Mouse (Mus musculus): ENCODE results near the gene Efnb2. TPM values are rescaled to one million over a fixed set of nuclear protein-coding genes. Genes with fewer than 3 reads are reported as not detected.

Gene Efnb2
- polyA plus RNA-seq, 1 experiment from 2014 or later, result 27.4 TPM

DNA sequence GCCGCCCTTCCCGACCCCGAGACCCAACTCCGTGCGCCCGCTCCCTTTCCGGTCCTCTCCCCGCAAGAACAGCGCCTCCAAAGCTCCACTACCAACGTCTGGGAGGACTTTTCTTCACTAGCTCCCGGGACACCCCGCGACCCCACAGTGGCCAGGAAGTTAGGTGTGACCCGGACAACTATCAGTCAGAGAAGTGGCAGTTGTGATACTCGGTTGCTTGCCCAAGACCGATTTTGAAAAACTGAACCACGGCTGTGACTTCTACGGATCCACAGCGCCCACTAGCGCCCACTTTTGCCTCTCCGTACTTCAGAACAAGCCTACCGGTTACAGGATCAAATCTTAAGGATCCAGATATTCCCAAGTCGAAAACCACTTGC is 707 bp upstream of the Efnb2 start:
- Histone ChIP-seq H3K4me2 (ENCODE audit: low read length) (peak overlapping the region; percentile 93), H3K36me3 (ENCODE audit: insufficient read depth, low read length) (peaks cover 7% of the 10 kb centered on the region), H3K27me3 (ENCODE audit: insufficient read depth, low read length) (no peaks in the 10 kb centered on the region), H3K4me3 (replicated peaks; ENCODE audit: low read depth, low read length) (peak overlapping the region; percentile 88), H3K9ac (ENCODE audit: low read depth, low read length) (peak overlapping the region; percentile 60), H3K4me1 (replicated peaks; ENCODE audit: insufficient read depth, low read length) (no peaks in the 10 kb centered on the region; the same call in 1 of the 2 replicates), H3K27ac (peak overlapping the region; percentile 85), H3K9me3 (replicated peaks; ENCODE audit: low read length) (no peaks in the 10 kb centered on the region)
- under 1% methylated on average over 23 of the region's 23 CpGs for WGBS
- TF ChIP-seq CTCF (IDR thresholded peaks at IDR 0.05; ENCODE audit: low read depth), result peak; percentile 90
- DNase-seq (ENCODE audit: low spot score) (peak; percentile 96), ATAC-seq (replicated peaks; ENCODE audit: low FRiP score, low read depth) (peak; percentile 2; the same call in 1 of the 2 replicates)

DNA sequence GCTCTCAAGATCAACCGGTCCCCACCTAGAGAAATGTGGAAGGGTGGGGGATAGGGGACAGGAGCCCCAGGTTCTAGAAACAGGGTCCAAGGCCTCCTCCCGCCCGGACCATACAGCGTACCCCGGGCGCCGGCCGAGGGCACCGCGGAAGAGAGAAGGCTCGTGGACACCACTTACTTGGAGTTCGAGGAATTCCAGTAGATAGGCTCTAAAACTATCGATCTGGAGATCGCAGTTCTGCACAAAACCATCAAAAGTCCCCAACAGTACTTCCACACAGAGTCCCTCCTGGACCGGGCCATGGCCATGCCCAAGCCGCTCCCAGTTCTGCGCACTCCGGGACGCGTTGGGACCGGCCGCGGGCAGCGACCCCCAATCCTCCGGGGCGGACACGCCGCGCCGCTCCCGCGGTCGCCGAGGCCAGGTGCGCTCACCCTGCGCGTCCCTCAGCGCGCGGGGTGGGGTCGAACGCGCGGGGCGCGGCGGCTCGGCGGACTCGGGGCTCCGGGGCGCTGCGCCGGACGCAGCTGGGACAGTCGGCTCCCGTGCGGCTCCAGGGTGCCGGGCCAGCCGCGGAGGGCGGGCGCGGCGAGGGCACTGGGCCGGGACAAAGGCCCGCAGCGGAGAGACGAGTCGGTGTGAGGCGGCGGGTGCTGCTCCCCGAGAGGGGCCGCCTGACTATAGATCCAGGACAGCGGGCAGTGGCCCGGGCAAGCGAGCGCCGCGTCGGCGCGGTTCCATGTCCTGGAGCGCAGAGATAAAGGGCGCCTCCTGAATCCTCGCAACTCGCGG is 539 bp downstream of the Efnb2 start:
- Histone ChIP-seq H3K9me3 (replicated peaks; ENCODE audit: low read length) (no peaks in the 10 kb centered on the region), H3K4me1 (replicated peaks; ENCODE audit: insufficient read depth, low read length) (no peaks in the 10 kb centered on the region; the same call in 1 of the 2 replicates), H3K27me3 (ENCODE audit: insufficient read depth, low read length) (no peaks in the 10 kb centered on the region), H3K36me3 (ENCODE audit: insufficient read depth, low read length) (no peaks in the 10 kb centered on the region), H3K4me2 (ENCODE audit: low read length) (peak overlapping the region; percentile 93), H3K9ac (ENCODE audit: low read depth, low read length) (peak overlapping the region; percentile 81), H3K27ac (peak overlapping the region; percentile 77), H3K4me3 (replicated peaks; ENCODE audit: low read depth, low read length) (peak overlapping the region; percentile 88)
- peak; percentile 47 for ATAC-seq (replicated peaks; ENCODE audit: low FRiP score, low read depth)
- no peak for DNase-seq (ENCODE audit: low spot score)
- TF ChIP-seq CTCF (IDR thresholded peaks at IDR 0.05; ENCODE audit: low read depth), result no peak
- under 1% methylated on average over 87 of the region's 88 CpGs for WGBS

- no peak for TF ChIP-seq CTCF (IDR thresholded peaks at IDR 0.05; ENCODE audit: low read depth)
- ATAC-seq (replicated peaks; ENCODE audit: low FRiP score, low read depth) (no peak), DNase-seq (ENCODE audit: low spot score) (peak; percentile 52)
- Histone ChIP-seq H3K9ac (ENCODE audit: low read depth, low read length) (peak overlapping the region; percentile 81), H3K4me1 (replicated peaks; ENCODE audit: insufficient read depth, low read length) (no peaks in the 10 kb centered on the region; the same call in 1 of the 2 replicates), H3K36me3 (ENCODE audit: insufficient read depth, low read length) (no peaks in the 10 kb centered on the region), H3K9me3 (replicated peaks; ENCODE audit: low read length) (no peaks in the 10 kb centered on the region), H3K27me3 (ENCODE audit: insufficient read depth, low read length) (no peaks in the 10 kb centered on the region), H3K27ac (peak overlapping the region; percentile 77), H3K4me3 (replicated peaks; ENCODE audit: low read depth, low read length) (peak overlapping the region; percentile 88), H3K4me2 (ENCODE audit: low read length) (peak overlapping the region; percentile 93)
- WGBS, result under 1% methylated on average over 53 of the region's 53 CpGs
Observed at GRCm38 (mm10) chr8:8659503-8660306, 1.3 kb downstream of the Efnb2 start.

GRCm38 (mm10) chr8:8658426-8659224 is 2.4 kb downstream of the Efnb2 start:
- Histone ChIP-seq H3K9ac (ENCODE audit: low read depth, low read length) (peak overlapping the region; percentile 81), H3K4me3 (replicated peaks; ENCODE audit: low read depth, low read length) (peak overlapping the region; percentile 88)
- 10% methylated on average over 19 of the region's 19 CpGs for WGBS

GRCm38 (mm10) chr8:8657692-8658355 is 3.2 kb downstream of the Efnb2 start:
- ATAC-seq (replicated peaks; ENCODE audit: low FRiP score, low read depth) (no peak), DNase-seq (ENCODE audit: low spot score) (no peak)
- H3K36me3 ChIP-seq (ENCODE audit: insufficient read depth, low read length), result no peaks in the 10 kb centered on the region
- no peak for TF ChIP-seq CTCF (IDR thresholded peaks at IDR 0.05; ENCODE audit: low read depth)
- peak overlapping the region; percentile 88 for H3K4me3 ChIP-seq (replicated peaks; ENCODE audit: low read depth, low read length)
- peak overlapping the region; percentile 49 for H3K9ac ChIP-seq (ENCODE audit: low read depth, low read length)
- WGBS, result 56% methylated on average over 5 of the region's 5 CpGs
- peak overlapping the region; percentile 93 for H3K4me2 ChIP-seq (ENCODE audit: low read length)
- no peak overlapping the region for H3K27ac ChIP-seq
- no peaks in the 10 kb centered on the region for H3K9me3 ChIP-seq (replicated peaks; ENCODE audit: low read length)
- peaks cover 4% of the 10 kb centered on the region for H3K4me1 ChIP-seq (replicated peaks; ENCODE audit: insufficient read depth, low read length)
- no peaks in the 10 kb centered on the region for H3K27me3 ChIP-seq (ENCODE audit: insufficient read depth, low read length)

More at GRCm38 (mm10) chr8:8658426-8659224, 2.4 kb downstream of the Efnb2 start:
- Histone ChIP-seq H3K27me3 (ENCODE audit: insufficient read depth, low read length) (no peaks in the 10 kb centered on the region), H3K4me2 (ENCODE audit: low read length) (peak overlapping the region; percentile 93), H3K4me1 (replicated peaks; ENCODE audit: insufficient read depth, low read length) (no peaks in the 10 kb centered on the region; the same call in 1 of the 2 replicates), H3K36me3 (ENCODE audit: insufficient read depth, low read length) (no peaks in the 10 kb centered on the region), H3K9me3 (replicated peaks; ENCODE audit: low read length) (no peaks in the 10 kb centered on the region), H3K27ac (peak overlapping the region; percentile 77; the same call in 1 of the 2 replicates)
- TF ChIP-seq CTCF (IDR thresholded peaks at IDR 0.05; ENCODE audit: low read depth), result peak; percentile 76
- ATAC-seq (replicated peaks; ENCODE audit: low FRiP score, low read depth) (peak; percentile 41; the same call in 1 of the 2 replicates), DNase-seq (ENCODE audit: low spot score) (peak; percentile 95)
